13 mouse cellular contexts compared by ENCODE assay signal in the genomic region with DNA sequence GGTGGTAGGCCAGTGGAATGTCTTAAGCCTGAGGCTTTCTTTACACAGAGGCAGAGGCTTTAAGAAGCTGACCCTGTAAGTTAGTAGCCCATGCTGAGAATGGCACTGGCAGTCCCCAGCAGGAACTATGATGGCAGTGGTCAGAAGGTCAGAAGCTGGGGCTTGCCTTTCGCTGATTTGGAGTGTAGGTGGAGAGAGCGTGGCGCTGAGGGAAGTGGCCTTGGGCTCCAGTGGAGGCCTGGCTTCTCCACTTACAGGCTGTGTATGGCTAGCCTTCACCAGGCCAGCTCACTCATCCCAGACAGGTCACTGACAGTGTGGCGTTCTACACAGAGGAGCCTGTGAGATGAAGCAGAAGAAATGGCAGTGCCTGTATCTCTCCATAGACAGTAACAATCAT. TPM values are rescaled to one million over a fixed set of nuclear protein-coding genes. Genes with fewer than 3 reads are reported as not detected.
DNase-seq lines count a peak whose midpoint lies in the region; ATAC-seq and TF ChIP-seq lines count a peak whose summit lies in the region.
"Had no signal": no experiment of that assay in that cellular context is flagged by ENCODE, and none has a peak within 500 bp of the region (broad histone marks: within the 10 kb centered on the region; RNA-seq: fewer than 3 reads in every experiment).

No protein-coding gene starts in this region.

- H3K9ac ChIP-seq in hindbrain, embryonic 12.5 days: 0 out of 2 replicates have a peak overlapping the region, but pooled peaks have one; percentile 9
- no peak overlapping the region for H3K9ac ChIP-seq in hindbrain, postnatal 0 days (replicated peaks; ENCODE audit: low read length)
- no peak overlapping the region for H3K9ac ChIP-seq in liver, embryonic 12.5 days
- H3K9ac ChIP-seq: forebrain, embryonic 12.5 days; midbrain, embryonic 13.5 days had no signal

- H3K9me3 ChIP-seq in hindbrain, embryonic 12.5 days (replicated peaks): no peaks in the 10 kb centered on the region
- H3K9me3 ChIP-seq in hindbrain, postnatal 0 days (ENCODE audit: low read length): no peaks in the 10 kb centered on the region
- no peaks in the 10 kb centered on the region for H3K9me3 ChIP-seq in liver, embryonic 12.5 days (replicated peaks)
- H3K9me3 ChIP-seq: forebrain, embryonic 12.5 days; midbrain, embryonic 13.5 days had no signal

- H3K27me3 ChIP-seq in hindbrain, embryonic 12.5 days: no peaks in the 10 kb centered on the region
- H3K27me3 ChIP-seq in hindbrain, postnatal 0 days (ENCODE audit: insufficient read depth, low read length): no peaks in the 10 kb centered on the region
- H3K27me3 ChIP-seq in liver, embryonic 12.5 days (replicated peaks): no peaks in the 10 kb centered on the region
- H3K27me3 ChIP-seq: forebrain, embryonic 12.5 days; midbrain, embryonic 13.5 days; Patski had no signal

- H3K4me1 ChIP-seq in hindbrain, embryonic 12.5 days: peaks cover 38% of the 10 kb centered on the region
- H3K4me1 ChIP-seq in hindbrain, postnatal 0 days (ENCODE audit: insufficient read depth, low read length): peaks cover 4% of the 10 kb centered on the region; the same call in 1 of the 2 replicates
- H3K4me1 ChIP-seq in liver, embryonic 12.5 days: peaks cover 25% of the 10 kb centered on the region; the same call in 1 of the 2 replicates

- no peak for TF ChIP-seq CTCF in hindbrain, postnatal 0 days (IDR thresholded peaks at IDR 0.05; ENCODE audit: low read depth)

- no peak overlapping the region for H3K4me2 ChIP-seq in hindbrain, embryonic 12.5 days (replicated peaks)
- H3K4me2 ChIP-seq in hindbrain, postnatal 0 days (ENCODE audit: low read depth, low read length): no peak overlapping the region
- H3K4me2 ChIP-seq in liver, embryonic 12.5 days: no peak overlapping the region
- H3K4me2 ChIP-seq: forebrain, embryonic 12.5 days; midbrain, embryonic 13.5 days had no signal

- DNase-seq in adrenal gland, adult (ENCODE audit: inconsistent age in 2 of 2, low spot score in 1 of 2): peak; percentile 72 to 81
- DNase-seq in adrenal gland, postnatal 4 days (ENCODE audit: low spot score in 2 of 2): no peak
- no peak for DNase-seq in hindbrain, postnatal 0 days (ENCODE audit: low spot score)
- DNase-seq in liver: no peak
- DNase-seq in natural killer cell, adult 2 months (ENCODE audit: low spot score in 2 of 2): no peak
- DNase-seq in embryo, embryonic 11 days: no peak
- DNase-seq: cerebellum, postnatal 25 days; lung, postnatal 4 days had no signal

- ATAC-seq in hindbrain, embryonic 12.5 days (ENCODE audit: low FRiP score): no peak
- no peak for ATAC-seq in hindbrain, postnatal 0 days
- ATAC-seq in liver, embryonic 12.5 days: no peak
- ATAC-seq: midbrain, embryonic 13.5 days; Patski had no signal

- no peak overlapping the region for H3K27ac ChIP-seq in hindbrain, embryonic 12.5 days
- no peak overlapping the region for H3K27ac ChIP-seq in hindbrain, postnatal 0 days
- H3K27ac ChIP-seq in liver, embryonic 12.5 days: peak overlapping the region; percentile 12; the same call in 1 of the 2 replicates
- H3K27ac ChIP-seq: forebrain, embryonic 12.5 days; midbrain, embryonic 13.5 days had no signal

- H3K36me3 ChIP-seq in hindbrain, embryonic 12.5 days: peaks cover 26% of the 10 kb centered on the region
- peaks cover 3% of the 10 kb centered on the region; the same call in 1 of the 2 replicates for H3K36me3 ChIP-seq in hindbrain, postnatal 0 days (ENCODE audit: insufficient read depth, low read length)
- peaks cover 36% of the 10 kb centered on the region for H3K36me3 ChIP-seq in liver, embryonic 12.5 days

- WGBS in hindbrain, embryonic 12.5 days: 72% methylated on average over 4 of the region's 4 CpGs
- WGBS in hindbrain, postnatal 0 days: 77% methylated on average over 4 of the region's 4 CpGs
- WGBS in liver, embryonic 12.5 days (ENCODE audit: insufficient replicate concordance): 77% methylated on average over 4 of the region's 4 CpGs

- no peak overlapping the region for H3K4me3 ChIP-seq in hindbrain, embryonic 12.5 days
- H3K4me3 ChIP-seq in hindbrain, postnatal 0 days (ENCODE audit: low read length): no peak overlapping the region
- H3K4me3 ChIP-seq in liver, embryonic 12.5 days: no peak overlapping the region
- H3K4me3 ChIP-seq: forebrain, embryonic 12.5 days; midbrain, embryonic 13.5 days had no signal

RNA-seq across cellular contexts. Expression of a gene that starts 42.7 kb away (rescaled TPM):
- 10 to 100 TPM in 1 of 2 experiments, 1 to 10 TPM in 1; 8.0 to 15.4 TPM for total RNA-seq in adrenal gland, postnatal 4 days (2021)
- polyA plus RNA-seq in hindbrain, embryonic 12.5 days (2016; fragmentation: Nextera tagmentation; extraction: Ambion mirVana): 99.8 and 107 TPM in 2 replicates
- total RNA-seq in hindbrain, postnatal 0 days (2014; rRNA removed): 185 and 190 TPM in 2 replicates
- polyA plus RNA-seq in hindbrain, postnatal 0 days (2015; fragmentation: Nextera tagmentation; extraction: Ambion mirVana): 162 and 167 TPM in 2 replicates
- polyA plus RNA-seq in liver, embryonic 12.5 days (2016; fragmentation: Nextera tagmentation; extraction: Ambion mirVana): 4.3 and 4.5 TPM in 2 replicates

RNA-seq across cellular contexts. Expression of a gene that starts 50.8 kb away (rescaled TPM):
- total RNA-seq in adrenal gland, postnatal 4 days (2021): 10 to 100 TPM; 62.8 to 68.3 TPM
- polyA plus RNA-seq in hindbrain, embryonic 12.5 days (2016; fragmentation: Nextera tagmentation; extraction: Ambion mirVana): 43.1 and 46.6 TPM in 2 replicates
- 49.3 and 52.9 TPM in 2 replicates for total RNA-seq in hindbrain, postnatal 0 days (2014; rRNA removed)
- polyA plus RNA-seq in hindbrain, postnatal 0 days (2015; fragmentation: Nextera tagmentation; extraction: Ambion mirVana): 28.2 and 31.9 TPM in 2 replicates
- 18.8 and 19.3 TPM in 2 replicates for polyA plus RNA-seq in liver, embryonic 12.5 days (2016; fragmentation: Nextera tagmentation; extraction: Ambion mirVana)

Comparison
In these comparisons a context has a peak if more than half of its experiments do, and no peak if none do; other contexts are left out.
1. DNase-seq: peak in adrenal gland, adult (2 of 2); none in adrenal gland, postnatal 4 days (0 of 2), hindbrain, postnatal 0 days (single experiment), liver (single experiment), natural killer cell, adult 2 months (0 of 2) and embryo, embryonic 11 days (single experiment).
2. RNA of a gene that starts 42.7 kb away (polyA plus RNA-seq): 162 to 167 TPM in hindbrain, postnatal 0 days and 99.8 to 107 TPM in hindbrain, embryonic 12.5 days; 4.3 to 4.5 TPM in liver, embryonic 12.5 days; every median in the first group is over 10 times any median in the second.